Mouse (Mus musculus): ENCODE results near the gene Stab2. TPM values are rescaled to one million over a fixed set of nuclear protein-coding genes. Genes with fewer than 3 reads are reported as not detected.

Gene Stab2
- polyA plus RNA-seq, 1 experiment from 2014 or later, result 0.29 TPM

DNA sequence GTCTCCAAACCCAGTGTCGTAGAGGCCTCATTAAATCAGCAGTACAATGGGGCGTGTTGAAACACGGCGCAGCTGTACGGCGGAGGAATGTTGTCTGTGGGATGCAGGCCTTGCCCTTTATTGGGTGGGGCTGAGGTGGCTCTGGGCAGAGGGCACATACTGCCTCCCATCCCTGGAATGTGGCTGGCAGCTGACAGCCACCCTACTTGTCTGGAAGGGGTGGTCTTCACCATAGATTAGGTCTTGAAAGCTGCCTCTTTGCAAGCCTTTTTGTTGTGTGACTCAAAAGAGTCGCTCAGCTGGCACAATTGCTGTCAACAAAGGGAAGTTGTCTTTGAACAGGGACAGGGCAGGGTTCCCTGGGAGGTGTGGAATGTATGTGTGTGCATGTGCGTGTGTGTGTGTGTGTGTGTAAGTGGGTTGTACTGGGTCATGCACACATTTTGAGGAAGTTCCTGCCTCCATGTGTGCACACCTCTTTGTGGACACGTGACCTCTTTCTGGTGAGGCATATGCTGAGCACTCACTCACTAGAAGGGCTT, 8.4 kb upstream of the Stab2 start:
- H3K36me3 ChIP-seq (replicated peaks; ENCODE audit: control insufficient read depth, insufficient read depth, low read depth, low read length), result no peaks in the 10 kb centered on the region
- H3K4me3 ChIP-seq (ENCODE audit: low read depth, low read length), result no peak overlapping the region
- 58% methylated on average over 9 of the region's 9 CpGs for WGBS
- H3K4me1 ChIP-seq (ENCODE audit: control insufficient read depth, insufficient read depth, low read length), result no peaks in the 10 kb centered on the region
- no peaks in the 10 kb centered on the region for H3K27me3 ChIP-seq (ENCODE audit: control insufficient read depth, insufficient read depth, low read length)
- DNase-seq (ENCODE audit: low spot score), result peak; percentile 18
- no peak overlapping the region for H3K9ac ChIP-seq (replicated peaks; ENCODE audit: low read length)
- peak; percentile 71; the same call in 1 of the 2 replicates for ATAC-seq (replicated peaks; ENCODE audit: insufficient number of reproducible peaks, low FRiP score, low TSS enrichment, low read depth)
- no peak overlapping the region for H3K27ac ChIP-seq (replicated peaks; ENCODE audit: low read depth, low read length)
- H3K9me3 ChIP-seq (replicated peaks; ENCODE audit: control insufficient read depth, low read length), result no peaks in the 10 kb centered on the region
- no peak overlapping the region for H3K4me2 ChIP-seq (ENCODE audit: low read depth, low read length)

DNA sequence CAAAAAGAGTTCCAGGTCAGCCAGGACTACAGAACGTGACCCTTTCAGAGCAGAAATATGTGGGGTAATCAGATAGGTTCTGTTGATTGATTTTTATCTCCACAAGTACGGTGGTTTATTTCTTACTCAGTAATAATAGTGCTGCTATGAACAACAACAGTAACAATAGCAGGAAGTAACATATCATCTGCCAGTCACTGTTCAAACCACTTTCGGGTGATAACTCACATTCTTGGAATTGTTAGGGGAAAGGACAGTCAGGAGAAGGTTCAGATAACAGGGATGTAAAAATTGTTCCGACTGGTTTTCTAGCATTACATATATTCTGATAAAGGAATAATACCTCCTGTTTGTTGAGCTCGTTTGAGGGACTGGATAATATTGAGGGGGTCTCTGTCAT, 7.6 kb upstream of the Stab2 start:
- DNase-seq (ENCODE audit: low spot score), result no peak
- WGBS, result 68% methylated on average over 5 of the region's 5 CpGs
- H3K4me1 ChIP-seq (ENCODE audit: control insufficient read depth, insufficient read depth, low read length), result no peaks in the 10 kb centered on the region
- no peak overlapping the region for H3K4me2 ChIP-seq (ENCODE audit: low read depth, low read length)
- H3K27ac ChIP-seq (replicated peaks; ENCODE audit: low read depth, low read length), result no peak overlapping the region
- no peak for ATAC-seq (replicated peaks; ENCODE audit: insufficient number of reproducible peaks, low FRiP score, low TSS enrichment, low read depth)
- no peaks in the 10 kb centered on the region for H3K27me3 ChIP-seq (ENCODE audit: control insufficient read depth, insufficient read depth, low read length)
- no peaks in the 10 kb centered on the region for H3K9me3 ChIP-seq (replicated peaks; ENCODE audit: control insufficient read depth, low read length)
- H3K4me3 ChIP-seq (ENCODE audit: low read depth, low read length), result no peak overlapping the region
- no peak overlapping the region for H3K9ac ChIP-seq (replicated peaks; ENCODE audit: low read length)
- no peaks in the 10 kb centered on the region for H3K36me3 ChIP-seq (replicated peaks; ENCODE audit: control insufficient read depth, insufficient read depth, low read depth, low read length)

DNA sequence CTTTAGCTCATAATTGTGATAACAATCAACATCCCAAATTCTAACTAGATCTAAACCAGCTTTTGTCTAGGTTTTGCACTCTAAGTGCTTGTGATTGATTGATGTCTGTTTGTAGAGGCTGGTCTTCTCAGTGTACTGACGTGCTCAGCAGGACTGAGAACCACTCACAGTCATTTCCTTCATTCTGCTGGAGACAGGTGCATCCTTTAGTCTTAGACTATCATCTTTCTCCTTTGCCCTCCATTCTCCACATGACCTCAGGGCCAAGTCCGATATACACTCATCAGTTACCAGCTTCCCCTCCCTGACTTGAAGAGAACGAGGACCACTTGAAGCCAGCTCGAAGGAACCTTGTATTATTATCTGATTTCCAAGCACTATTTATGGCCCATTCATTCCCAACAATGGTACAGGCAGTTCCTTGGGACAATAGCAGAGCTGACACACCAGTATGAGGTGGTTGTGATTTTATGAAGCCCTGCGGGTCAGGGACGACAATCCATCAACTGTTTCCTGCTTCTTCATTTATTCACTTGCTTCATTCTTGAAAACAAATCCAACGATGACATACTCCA, 6.7 kb upstream of the Stab2 start:
- no peaks in the 10 kb centered on the region for H3K9me3 ChIP-seq (replicated peaks; ENCODE audit: control insufficient read depth, low read length)
- H3K36me3 ChIP-seq (replicated peaks; ENCODE audit: control insufficient read depth, insufficient read depth, low read depth, low read length), result no peaks in the 10 kb centered on the region
- H3K27ac ChIP-seq (replicated peaks; ENCODE audit: low read depth, low read length), result no peak overlapping the region
- H3K9ac ChIP-seq (replicated peaks; ENCODE audit: low read length), result no peak overlapping the region
- DNase-seq (ENCODE audit: low spot score) (no peak), ATAC-seq (replicated peaks; ENCODE audit: insufficient number of reproducible peaks, low FRiP score, low TSS enrichment, low read depth) (no peak)
- no peak overlapping the region for H3K4me2 ChIP-seq (ENCODE audit: low read depth, low read length)
- WGBS, result 81% methylated on average over 7 of the region's 7 CpGs
- no peaks in the 10 kb centered on the region for H3K4me1 ChIP-seq (ENCODE audit: control insufficient read depth, insufficient read depth, low read length)
- H3K4me3 ChIP-seq (ENCODE audit: low read depth, low read length), result no peak overlapping the region
- no peaks in the 10 kb centered on the region for H3K27me3 ChIP-seq (ENCODE audit: control insufficient read depth, insufficient read depth, low read length)

DNA sequence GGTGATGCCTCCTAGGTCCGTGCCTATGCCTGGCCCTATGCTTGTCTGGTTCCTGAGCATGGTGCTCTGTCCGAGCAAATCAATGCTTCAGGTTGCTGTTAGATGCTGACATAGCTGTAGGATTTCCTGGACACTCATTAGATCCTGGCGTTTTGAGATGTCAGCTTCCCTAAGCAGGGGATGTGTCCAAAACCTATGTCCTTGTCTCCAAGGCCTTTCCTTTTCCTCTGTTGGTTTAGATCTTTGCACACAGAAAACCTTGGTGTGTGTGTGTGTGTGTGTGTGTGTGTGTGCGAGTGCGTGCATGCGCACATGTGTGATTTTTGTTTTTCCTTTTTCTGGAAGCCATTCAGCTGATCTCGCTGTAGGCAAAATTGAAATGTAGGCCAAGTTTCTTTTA, 4.3 kb upstream of the Stab2 start:
- H3K4me2 ChIP-seq (ENCODE audit: low read depth, low read length), result no peak overlapping the region
- no peaks in the 10 kb centered on the region for H3K27me3 ChIP-seq (ENCODE audit: control insufficient read depth, insufficient read depth, low read length)
- ATAC-seq (replicated peaks; ENCODE audit: insufficient number of reproducible peaks, low FRiP score, low TSS enrichment, low read depth), result no peak
- H3K9me3 ChIP-seq (replicated peaks; ENCODE audit: control insufficient read depth, low read length), result no peaks in the 10 kb centered on the region
- no peak for DNase-seq (ENCODE audit: low spot score)
- H3K36me3 ChIP-seq (replicated peaks; ENCODE audit: control insufficient read depth, insufficient read depth, low read depth, low read length), result no peaks in the 10 kb centered on the region
- no peak overlapping the region for H3K27ac ChIP-seq (replicated peaks; ENCODE audit: low read depth, low read length)
- H3K9ac ChIP-seq (replicated peaks; ENCODE audit: low read length), result no peak overlapping the region
- WGBS, result 88% methylated on average over 7 of the region's 7 CpGs
- no peak overlapping the region for H3K4me3 ChIP-seq (ENCODE audit: low read depth, low read length)
- no peaks in the 10 kb centered on the region for H3K4me1 ChIP-seq (ENCODE audit: control insufficient read depth, insufficient read depth, low read length)

DNA sequence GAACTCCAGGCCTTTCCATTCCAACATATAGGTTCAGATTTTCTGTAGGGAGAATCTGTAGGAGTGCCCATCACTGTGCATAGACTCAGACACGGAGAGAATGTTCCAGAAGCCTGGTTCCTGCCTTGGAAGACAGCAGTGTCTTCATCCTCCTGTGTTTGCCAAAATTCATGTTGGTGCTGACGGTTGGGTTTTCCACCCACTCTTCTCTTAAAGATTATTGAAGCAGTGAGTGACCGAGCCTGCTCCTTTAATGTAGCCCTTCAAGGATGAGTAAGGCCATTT, 332 bp upstream of the Stab2 start:
- 89% methylated on average over 3 of the region's 3 CpGs for WGBS
- no peak for ATAC-seq (replicated peaks; ENCODE audit: insufficient number of reproducible peaks, low FRiP score, low TSS enrichment, low read depth)
- no peaks in the 10 kb centered on the region for H3K36me3 ChIP-seq (replicated peaks; ENCODE audit: control insufficient read depth, insufficient read depth, low read depth, low read length)

DNA sequence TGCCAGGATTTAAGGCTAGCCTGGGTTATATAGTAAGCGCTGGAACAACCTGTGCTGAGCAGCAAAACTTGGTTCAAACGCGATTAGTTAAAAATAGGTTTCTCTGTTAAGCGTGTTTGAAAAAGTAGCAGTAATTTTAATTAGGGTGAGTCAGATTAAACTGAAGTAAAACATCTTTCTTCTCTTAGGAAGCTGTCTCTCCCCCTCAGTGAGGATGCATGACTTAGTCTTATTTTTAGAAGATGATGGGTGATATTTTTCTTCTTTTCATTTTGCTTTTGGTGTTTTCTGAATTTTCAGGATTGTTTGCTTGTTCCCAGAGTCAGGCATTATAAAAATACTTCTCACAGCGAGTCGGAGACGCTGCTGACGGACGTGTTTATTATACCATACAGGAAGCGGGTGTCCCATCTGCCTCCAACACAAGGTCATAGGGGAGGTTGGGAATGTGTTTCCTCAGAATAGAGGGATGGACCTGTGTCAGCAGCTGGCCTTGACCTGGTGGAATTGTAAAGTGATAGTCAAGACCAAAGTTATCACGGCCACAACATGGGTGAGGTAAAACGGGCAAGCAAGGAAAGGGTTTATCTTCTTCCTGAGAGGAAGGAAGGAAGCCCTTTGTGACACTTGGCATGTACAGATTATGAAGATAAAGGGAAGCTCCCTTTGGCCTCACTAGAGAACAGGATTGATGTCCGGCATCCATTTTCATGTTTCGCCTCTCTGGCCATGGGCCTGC, 15.4 kb downstream of the Stab2 start:
- Histone ChIP-seq H3K27me3 (ENCODE audit: control insufficient read depth, insufficient read depth, low read length) (no peaks in the 10 kb centered on the region), H3K4me2 (ENCODE audit: low read depth, low read length) (no peak overlapping the region), H3K9ac (replicated peaks; ENCODE audit: low read length) (no peak overlapping the region), H3K27ac (replicated peaks; ENCODE audit: low read depth, low read length) (no peak overlapping the region), H3K36me3 (replicated peaks; ENCODE audit: control insufficient read depth, insufficient read depth, low read depth, low read length) (no peaks in the 10 kb centered on the region), H3K4me1 (ENCODE audit: control insufficient read depth, insufficient read depth, low read length) (no peaks in the 10 kb centered on the region), H3K9me3 (replicated peaks; ENCODE audit: control insufficient read depth, low read length) (no peaks in the 10 kb centered on the region), H3K4me3 (ENCODE audit: low read depth, low read length) (no peak overlapping the region)
- 85% methylated on average over 14 of the region's 14 CpGs for WGBS
- ATAC-seq (replicated peaks; ENCODE audit: insufficient number of reproducible peaks, low FRiP score, low TSS enrichment, low read depth) (no peak), DNase-seq (ENCODE audit: low spot score) (no peak)

More for the DNA sequence above, 332 bp upstream of the Stab2 start:
- H3K9ac ChIP-seq (replicated peaks; ENCODE audit: low read length), result no peak overlapping the region
- no peaks in the 10 kb centered on the region for H3K4me1 ChIP-seq (ENCODE audit: control insufficient read depth, insufficient read depth, low read length)
- H3K9me3 ChIP-seq (replicated peaks; ENCODE audit: control insufficient read depth, low read length), result no peaks in the 10 kb centered on the region
- no peak overlapping the region for H3K27ac ChIP-seq (replicated peaks; ENCODE audit: low read depth, low read length)
- H3K4me2 ChIP-seq (ENCODE audit: low read depth, low read length), result no peak overlapping the region
- no peaks in the 10 kb centered on the region for H3K27me3 ChIP-seq (ENCODE audit: control insufficient read depth, insufficient read depth, low read length)
- DNase-seq (ENCODE audit: low spot score), result no peak
- H3K4me3 ChIP-seq (ENCODE audit: low read depth, low read length), result no peak overlapping the region

DNA sequence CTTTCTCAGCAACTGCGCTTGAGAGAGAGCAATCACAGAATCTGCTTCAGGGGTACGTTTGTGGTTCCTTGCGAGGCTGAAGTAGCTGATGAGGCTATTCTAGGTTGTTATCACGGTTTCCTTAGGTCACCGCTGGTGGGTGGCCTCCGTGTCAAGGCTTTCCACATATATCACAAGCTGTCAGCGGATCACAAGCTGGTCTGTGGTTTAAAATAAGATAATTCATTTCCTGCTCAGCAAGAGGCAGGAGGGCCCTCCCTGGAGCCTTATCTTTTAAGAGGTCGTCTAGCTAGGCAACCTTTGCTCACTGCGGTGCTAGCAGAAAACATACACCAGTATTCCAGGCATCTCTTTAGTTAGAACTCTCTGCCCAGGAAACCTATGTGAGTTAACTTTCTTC, 17.2 kb downstream of the Stab2 start:
- Histone ChIP-seq H3K9me3 (replicated peaks; ENCODE audit: control insufficient read depth, low read length) (no peaks in the 10 kb centered on the region), H3K4me3 (ENCODE audit: low read depth, low read length) (no peak overlapping the region), H3K36me3 (replicated peaks; ENCODE audit: control insufficient read depth, insufficient read depth, low read depth, low read length) (no peaks in the 10 kb centered on the region), H3K27me3 (ENCODE audit: control insufficient read depth, insufficient read depth, low read length) (no peaks in the 10 kb centered on the region), H3K27ac (replicated peaks; ENCODE audit: low read depth, low read length) (no peak overlapping the region), H3K4me2 (ENCODE audit: low read depth, low read length) (no peak overlapping the region), H3K4me1 (ENCODE audit: control insufficient read depth, insufficient read depth, low read length) (no peaks in the 10 kb centered on the region), H3K9ac (replicated peaks; ENCODE audit: low read length) (no peak overlapping the region)
- no peak for DNase-seq (ENCODE audit: low spot score)
- ATAC-seq (replicated peaks; ENCODE audit: insufficient number of reproducible peaks, low FRiP score, low TSS enrichment, low read depth), result no peak
- 67% methylated on average over 9 of the region's 9 CpGs for WGBS

DNA sequence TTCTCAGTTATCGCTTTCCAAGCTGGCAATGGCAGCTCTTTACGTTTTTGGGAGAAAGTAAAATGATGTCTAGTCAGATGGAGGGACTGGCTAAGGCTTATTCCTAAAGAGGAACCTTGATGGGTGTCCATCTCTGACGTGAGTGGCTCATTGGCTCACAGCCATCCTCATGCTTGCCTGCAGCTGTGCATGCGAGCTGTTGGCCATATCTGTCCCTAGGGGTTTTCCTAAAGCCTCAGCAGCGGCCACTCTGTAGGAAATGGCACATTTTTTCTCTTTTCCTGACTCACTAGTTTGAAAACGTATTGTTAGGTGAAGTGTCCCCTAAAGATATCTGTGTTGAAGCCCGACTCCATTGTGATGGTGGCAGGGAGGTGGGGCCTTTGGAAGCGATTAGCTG, 18.0 kb downstream of the Stab2 start:
- ATAC-seq (replicated peaks; ENCODE audit: insufficient number of reproducible peaks, low FRiP score, low TSS enrichment, low read depth) (no peak), DNase-seq (ENCODE audit: low spot score) (no peak)
- no peaks in the 10 kb centered on the region for H3K36me3 ChIP-seq (replicated peaks; ENCODE audit: control insufficient read depth, insufficient read depth, low read depth, low read length)
- no peak overlapping the region for H3K9ac ChIP-seq (replicated peaks; ENCODE audit: low read length)
- H3K4me1 ChIP-seq (ENCODE audit: control insufficient read depth, insufficient read depth, low read length), result no peaks in the 10 kb centered on the region
- no peak overlapping the region for H3K4me2 ChIP-seq (ENCODE audit: low read depth, low read length)
- H3K27me3 ChIP-seq (ENCODE audit: control insufficient read depth, insufficient read depth, low read length), result no peaks in the 10 kb centered on the region
- no peak overlapping the region for H3K4me3 ChIP-seq (ENCODE audit: low read depth, low read length)
- WGBS, result 69% methylated on average over 8 of the region's 8 CpGs
- no peak overlapping the region for H3K27ac ChIP-seq (replicated peaks; ENCODE audit: low read depth, low read length)
- H3K9me3 ChIP-seq (replicated peaks; ENCODE audit: control insufficient read depth, low read length), result no peaks in the 10 kb centered on the region

Measured in embryonic facial prominence, embryonic 11.5 days (tissue).